Mouse (Mus musculus): ENCODE measurements at regions not wholly inside any gene's neighbourhood (a gene's known extent, or its start where the extent isn't known, plus 50 kb on each side); places are given as distances from the start of the nearest gene placed in this dataset.
"Not testable (repeated sequence)": the region's sequence is repeated elsewhere in the genome, so short reads cannot be mapped to it uniquely, and the experiment has no call there.

DNA sequence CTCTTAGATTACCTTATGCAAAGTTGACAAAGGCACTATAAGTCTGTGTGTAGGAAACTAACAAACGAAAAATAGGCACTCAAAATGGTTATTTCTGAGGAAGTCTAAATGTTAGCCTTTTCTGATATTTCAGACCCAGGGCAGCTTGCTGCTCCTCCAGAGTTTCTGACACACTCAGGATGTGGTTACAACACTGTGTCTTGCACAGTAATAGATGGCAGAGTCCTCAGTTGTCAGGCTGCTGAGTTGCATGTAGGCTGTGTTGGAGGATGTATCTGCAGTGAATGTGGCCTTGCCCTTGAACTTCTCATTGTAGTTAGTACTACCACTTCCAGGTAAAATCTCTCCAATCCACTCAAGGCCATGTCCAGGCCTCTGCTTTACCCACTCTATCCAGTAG is 1039.7 kb downstream of the Adam6a start:
- Histone ChIP-seq H3K27me3 (replicated peaks) (no peaks in the 10 kb centered on the region), H3K9me3 (replicated peaks) (peaks cover 21% of the 10 kb centered on the region), H3K27ac (replicated peaks) (no peak overlapping the region), H3K9ac (replicated peaks) (no peak overlapping the region), H3K4me1 (no peaks in the 10 kb centered on the region), H3K4me3 (replicated peaks) (no peak overlapping the region), H3K36me3 (no peaks in the 10 kb centered on the region), H3K4me2 (no peak overlapping the region)
- WGBS: 69% methylated on average over 1 of the region's 1 CpGs
- no peak for ATAC-seq (ENCODE audit: low FRiP score)

DNA sequence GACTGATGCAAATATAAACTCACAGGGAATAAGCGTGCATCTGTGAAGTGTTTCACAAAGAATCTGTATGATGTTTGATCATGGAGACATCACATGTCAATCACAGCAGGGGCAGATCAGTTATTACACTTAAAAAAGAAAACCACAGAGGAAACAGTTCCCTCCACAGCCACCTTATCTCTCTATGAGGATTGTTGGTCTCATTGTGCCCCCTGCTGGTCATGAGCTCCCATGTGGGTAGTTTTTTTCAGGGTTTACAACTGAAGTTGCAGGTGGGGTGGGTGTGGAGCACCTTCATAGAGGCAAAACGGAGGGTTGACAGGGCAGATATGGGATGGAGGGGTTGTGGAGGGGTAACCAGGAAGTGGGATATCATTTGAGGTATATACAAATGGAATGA is 1043.5 kb downstream of the Adam6a start:
- peaks cover 22% of the 10 kb centered on the region for H3K9me3 ChIP-seq (replicated peaks)
- H3K36me3 ChIP-seq: no peaks in the 10 kb centered on the region
- 73% methylated on average over 2 of the region's 2 CpGs for WGBS
- H3K4me3 ChIP-seq (replicated peaks): no peak overlapping the region
- no peaks in the 10 kb centered on the region for H3K4me1 ChIP-seq
- no peak overlapping the region for H3K4me2 ChIP-seq
- no peak overlapping the region for H3K9ac ChIP-seq (replicated peaks)
- H3K27me3 ChIP-seq (replicated peaks): no peaks in the 10 kb centered on the region
- H3K27ac ChIP-seq (replicated peaks): no peak overlapping the region
- no peak for ATAC-seq (ENCODE audit: low FRiP score)

DNA sequence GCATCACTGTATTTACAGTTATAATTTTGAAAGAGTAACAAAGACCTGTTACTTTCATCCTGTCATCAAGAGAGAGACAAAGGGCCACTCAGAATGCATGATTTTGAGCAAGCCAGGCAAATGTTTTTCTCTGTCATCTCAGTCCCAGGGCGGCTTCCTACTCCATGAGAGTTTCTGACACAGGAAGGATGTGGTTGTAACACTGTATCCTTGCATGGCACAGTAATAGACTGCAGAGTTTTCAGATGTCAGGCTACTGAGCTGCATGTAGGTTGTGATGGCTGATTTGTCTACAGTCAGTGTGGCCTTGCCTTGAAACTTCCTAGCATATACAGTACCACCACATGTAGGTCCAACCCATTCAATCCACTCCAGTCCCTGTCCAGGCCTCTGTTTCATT is 1054.0 kb downstream of the Adam6a start:
- H3K4me3 ChIP-seq (replicated peaks): no peak overlapping the region
- ATAC-seq (ENCODE audit: low FRiP score): no peak

DNA sequence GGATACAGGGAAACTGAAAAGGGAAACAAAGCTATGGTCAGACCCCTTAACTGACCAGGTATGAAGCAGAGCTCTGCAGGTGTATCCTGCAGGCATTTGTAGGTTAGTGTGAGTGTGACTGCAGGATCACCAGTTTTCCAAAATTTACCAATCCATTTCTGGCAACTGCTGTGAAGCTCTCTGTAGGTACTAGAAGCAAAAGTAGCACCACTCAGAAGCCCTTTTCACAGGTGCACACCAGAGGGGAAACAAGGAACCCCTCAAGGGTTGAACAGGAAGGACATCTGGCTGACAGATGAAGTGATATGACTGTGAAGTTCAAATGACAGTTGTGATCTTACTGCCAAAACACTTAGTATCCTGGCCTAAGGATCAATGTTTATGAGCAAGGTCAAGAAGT is 1065.5 kb downstream of the Adam6a start:
- Histone ChIP-seq H3K27ac (replicated peaks) (no peak overlapping the region), H3K9ac (replicated peaks) (no peak overlapping the region), H3K27me3 (replicated peaks) (no peaks in the 10 kb centered on the region), H3K4me2 (no peak overlapping the region), H3K9me3 (replicated peaks) (peaks cover 20% of the 10 kb centered on the region), H3K4me3 (replicated peaks) (no peak overlapping the region), H3K4me1 (no peaks in the 10 kb centered on the region), H3K36me3 (no peaks in the 10 kb centered on the region)
- ATAC-seq (ENCODE audit: low FRiP score): no peak

More for the DNA sequence above, 1054.0 kb downstream of the Adam6a start:
- WGBS: 75% methylated on average over 1 of the region's 1 CpGs
- no peaks in the 10 kb centered on the region for H3K4me1 ChIP-seq
- H3K4me2 ChIP-seq: no peak overlapping the region
- H3K9me3 ChIP-seq (replicated peaks): peaks cover 19% of the 10 kb centered on the region
- no peaks in the 10 kb centered on the region for H3K27me3 ChIP-seq (replicated peaks)
- H3K27ac ChIP-seq (replicated peaks): no peak overlapping the region
- no peaks in the 10 kb centered on the region for H3K36me3 ChIP-seq
- H3K9ac ChIP-seq (replicated peaks): no peak overlapping the region

DNA sequence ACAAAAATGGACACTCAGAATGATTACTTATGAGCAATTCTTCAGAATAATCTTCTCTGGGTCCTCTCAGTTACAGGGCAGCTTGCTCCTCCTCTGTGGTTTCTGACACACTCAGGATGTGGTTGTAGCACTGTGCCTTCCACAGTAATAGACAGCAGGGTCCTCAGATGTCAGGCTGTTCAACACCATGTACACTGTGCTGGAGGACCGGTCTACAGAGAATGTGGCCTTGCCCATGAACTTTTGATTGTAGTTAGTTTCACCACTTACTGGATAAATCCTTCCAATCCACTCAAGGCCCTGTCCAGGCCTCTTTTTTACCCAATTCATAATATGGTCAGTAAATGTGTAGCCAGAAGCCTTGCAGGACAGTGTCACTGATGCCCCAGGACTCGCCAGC is 1068.4 kb downstream of the Adam6a start:
- Histone ChIP-seq H3K27me3 (replicated peaks) (no peaks in the 10 kb centered on the region), H3K4me2 (no peak overlapping the region), H3K9me3 (replicated peaks) (peaks cover 21% of the 10 kb centered on the region), H3K9ac (replicated peaks) (no peak overlapping the region), H3K4me3 (replicated peaks) (no peak overlapping the region), H3K27ac (replicated peaks) (no peak overlapping the region), H3K36me3 (no peaks in the 10 kb centered on the region), H3K4me1 (no peaks in the 10 kb centered on the region)
- 79% methylated on average over 2 of the region's 2 CpGs for WGBS
- no peak for ATAC-seq (ENCODE audit: low FRiP score)

DNA sequence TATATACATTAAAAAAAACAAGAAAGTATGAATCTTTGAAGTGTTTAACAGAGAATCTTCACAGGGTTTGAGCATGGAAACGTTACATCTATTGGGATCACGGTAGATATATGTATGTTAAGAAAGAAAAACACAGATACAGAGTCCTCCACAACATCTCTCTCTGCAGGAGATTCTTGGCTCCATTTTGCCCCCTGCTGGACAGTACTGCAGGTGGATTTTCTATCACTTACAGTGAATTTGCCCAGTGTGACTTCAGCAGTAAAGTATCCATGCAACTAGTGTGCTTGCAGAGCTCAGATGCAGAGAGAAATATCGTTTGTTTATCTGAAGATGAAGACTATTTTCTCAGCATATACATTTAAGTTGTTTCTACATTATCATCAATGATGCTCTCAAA is 1071.5 kb downstream of the Adam6a start:
- WGBS: 65% methylated on average over 3 of the region's 3 CpGs
- H3K9ac ChIP-seq (replicated peaks): no peak overlapping the region
- peaks cover 29% of the 10 kb centered on the region for H3K9me3 ChIP-seq (replicated peaks)
- H3K4me2 ChIP-seq: no peak overlapping the region
- no peaks in the 10 kb centered on the region for H3K4me1 ChIP-seq
- ATAC-seq (ENCODE audit: low FRiP score): no peak
- no peak overlapping the region for H3K4me3 ChIP-seq (replicated peaks)
- H3K27ac ChIP-seq (replicated peaks): no peak overlapping the region
- H3K27me3 ChIP-seq (replicated peaks): no peaks in the 10 kb centered on the region
- no peaks in the 10 kb centered on the region for H3K36me3 ChIP-seq

DNA sequence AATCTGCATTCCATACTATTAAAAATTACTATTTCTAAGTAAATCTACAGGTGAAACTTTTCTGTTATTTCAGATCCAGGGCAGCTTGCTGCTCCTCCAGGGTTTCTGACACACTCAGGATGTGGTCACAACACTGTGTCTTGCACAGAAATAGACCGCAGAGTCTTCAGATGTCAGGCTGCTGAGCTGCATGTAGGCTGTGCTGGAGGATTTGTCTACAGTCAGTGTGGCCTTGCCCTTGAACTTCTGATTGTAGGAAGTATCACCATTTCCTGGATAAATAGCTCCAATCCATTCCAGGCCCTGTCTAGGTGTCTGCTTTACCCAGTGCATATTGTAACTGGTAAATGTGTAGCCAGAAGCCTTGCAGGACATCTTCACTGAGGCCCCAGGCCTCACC is 1072.0 kb downstream of the Adam6a start:
- 91% methylated on average over 1 of the region's 1 CpGs for WGBS
- peaks cover 25% of the 10 kb centered on the region for H3K9me3 ChIP-seq (replicated peaks)
- ATAC-seq (ENCODE audit: low FRiP score): no peak

DNA sequence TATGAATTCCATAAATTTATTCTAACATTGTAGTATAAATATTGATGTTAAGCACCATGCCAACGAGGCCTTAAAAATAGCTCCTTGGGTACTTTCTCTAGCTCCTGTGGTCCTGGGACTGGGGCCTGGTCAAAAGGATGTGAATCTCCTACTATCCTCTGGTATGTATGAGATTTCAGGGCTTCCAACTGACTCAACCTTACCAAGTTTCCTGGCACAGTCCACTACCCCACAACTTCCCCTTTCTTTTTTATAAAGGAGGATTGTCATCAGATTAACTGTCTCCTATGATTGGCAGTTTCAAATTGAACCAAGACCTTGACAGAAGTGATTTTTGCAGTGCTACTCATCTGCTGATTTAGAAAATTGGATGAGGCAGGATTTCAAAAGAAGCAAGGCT is 1097.4 kb downstream of the Adam6a start:
- Histone ChIP-seq H3K27ac (replicated peaks) (no peak overlapping the region), H3K4me2 (no peak overlapping the region), H3K4me1 (no peaks in the 10 kb centered on the region), H3K36me3 (no peaks in the 10 kb centered on the region), H3K4me3 (replicated peaks) (no peak overlapping the region), H3K9me3 (replicated peaks) (peaks cover 19% of the 10 kb centered on the region; the same call in 1 of the 2 replicates), H3K9ac (replicated peaks) (no peak overlapping the region), H3K27me3 (replicated peaks) (no peaks in the 10 kb centered on the region)
- ATAC-seq (ENCODE audit: low FRiP score): no peak
- WGBS: 82% methylated on average over 1 of the region's 1 CpGs

More for the DNA sequence above, 1072.0 kb downstream of the Adam6a start:
- H3K27me3 ChIP-seq (replicated peaks): no peaks in the 10 kb centered on the region
- no peak overlapping the region for H3K4me2 ChIP-seq
- H3K4me3 ChIP-seq (replicated peaks): no peak overlapping the region
- no peak overlapping the region for H3K9ac ChIP-seq (replicated peaks)
- H3K4me1 ChIP-seq: no peaks in the 10 kb centered on the region
- no peaks in the 10 kb centered on the region for H3K36me3 ChIP-seq
- H3K27ac ChIP-seq (replicated peaks): no peak overlapping the region

DNA sequence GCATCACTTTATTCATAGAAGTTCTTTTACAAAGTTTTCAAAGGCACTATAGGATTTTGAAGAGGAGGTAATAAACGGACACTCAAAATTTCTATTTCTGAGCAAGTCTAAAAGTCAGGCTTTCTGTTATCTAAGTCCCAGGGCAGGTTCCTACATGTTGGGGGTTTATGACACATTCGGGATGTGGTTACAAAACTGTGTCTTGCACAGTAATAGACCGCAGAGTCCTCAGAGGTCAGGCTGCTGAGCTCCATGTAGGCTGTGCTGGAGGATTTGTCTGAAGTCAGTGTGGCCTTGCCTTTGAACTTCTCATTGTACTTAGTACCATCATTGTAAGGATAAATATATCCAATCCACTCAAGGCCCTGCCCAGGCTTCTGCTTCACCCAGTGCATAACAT is 1102.7 kb downstream of the Adam6a start:
- H3K4me1 ChIP-seq: no peaks in the 10 kb centered on the region
- no peak overlapping the region for H3K4me2 ChIP-seq
- H3K36me3 ChIP-seq: no peaks in the 10 kb centered on the region
- H3K4me3 ChIP-seq (replicated peaks): no peak overlapping the region
- 86% methylated on average over 3 of the region's 3 CpGs for WGBS
- H3K27ac ChIP-seq (replicated peaks): no peak overlapping the region
- ATAC-seq (ENCODE audit: low FRiP score): no peak
- peaks cover 26% of the 10 kb centered on the region for H3K9me3 ChIP-seq (replicated peaks)
- H3K9ac ChIP-seq (replicated peaks): no peak overlapping the region
- H3K27me3 ChIP-seq (replicated peaks): no peaks in the 10 kb centered on the region

DNA sequence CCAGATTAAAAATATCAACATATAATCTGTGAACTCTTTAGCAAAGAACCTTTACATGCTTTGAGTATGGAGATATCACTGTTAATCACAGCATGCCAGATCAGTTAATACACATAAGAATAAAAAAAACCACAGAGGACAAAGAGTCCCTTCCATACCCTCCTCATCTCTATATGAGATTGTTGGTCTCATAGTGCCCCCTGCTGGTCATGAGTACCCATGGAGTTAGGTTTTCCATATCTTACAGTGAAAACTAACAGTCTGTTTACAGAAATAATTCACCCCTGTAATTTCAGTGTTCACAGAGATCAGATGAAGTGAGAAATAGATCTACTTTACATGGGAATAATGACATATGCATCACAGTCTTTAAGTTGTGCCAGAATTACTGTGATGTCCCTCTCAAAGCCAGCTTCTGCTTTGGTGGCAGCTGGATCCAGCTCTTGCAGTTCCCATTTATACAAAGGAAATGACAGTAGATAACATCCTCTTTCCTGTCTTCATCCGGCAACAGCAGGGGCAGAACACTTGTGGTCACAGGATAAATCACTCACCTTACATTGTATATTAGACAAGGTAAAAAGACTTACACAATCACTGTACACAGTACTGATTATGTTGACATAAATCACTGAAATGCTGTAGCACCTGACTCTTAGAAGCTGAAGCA is 1106.9 kb downstream of the Adam6a start:
- H3K27me3 ChIP-seq (replicated peaks); H3K4me2 ChIP-seq: not testable (repeated sequence)
- 82% methylated on average over 1 of the region's 1 CpGs for WGBS

DNA sequence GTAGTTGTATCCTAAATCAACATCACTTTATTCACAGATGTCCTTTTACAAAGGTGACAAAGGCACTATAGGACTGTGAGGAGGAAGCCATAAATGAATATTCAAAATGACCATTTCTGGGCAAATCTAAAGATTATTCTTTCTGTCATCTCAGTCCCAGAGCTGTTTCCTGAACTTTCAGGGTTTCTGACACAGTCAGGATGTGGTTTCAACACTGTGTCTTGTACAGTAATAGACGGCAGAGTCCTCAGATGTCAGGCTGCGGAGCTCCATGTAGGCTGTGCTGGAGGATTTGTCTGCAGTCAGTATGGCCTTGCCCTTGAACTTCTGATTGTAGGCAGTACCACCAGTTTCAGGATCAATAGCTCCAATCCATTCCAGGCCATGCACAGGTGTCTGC is 1113.4 kb downstream of the Adam6a start:
- not testable (repeated sequence) for H3K9me3 ChIP-seq (replicated peaks); H3K9ac ChIP-seq (replicated peaks); H3K4me3 ChIP-seq (replicated peaks); ATAC-seq (ENCODE audit: low FRiP score); H3K4me1 ChIP-seq; H3K4me2 ChIP-seq; H3K27me3 ChIP-seq (replicated peaks); H3K36me3 ChIP-seq; H3K27ac ChIP-seq (replicated peaks)
- 87% methylated on average over 2 of the region's 2 CpGs for WGBS

More for the DNA sequence above, 1106.9 kb downstream of the Adam6a start:
- not testable (repeated sequence) for ATAC-seq (ENCODE audit: low FRiP score); H3K4me1 ChIP-seq; H3K4me3 ChIP-seq (replicated peaks); H3K27ac ChIP-seq (replicated peaks); H3K9ac ChIP-seq (replicated peaks); H3K36me3 ChIP-seq
- H3K9me3 ChIP-seq (replicated peaks): peaks cover 19% of the 10 kb centered on the region
